Mouse (Mus musculus) kidney, adult 2 months (tissue): ENCODE results near the gene Desi1. TPM values are rescaled to one million over a fixed set of nuclear protein-coding genes. Genes with fewer than 3 reads are reported as not detected.

Experiments used
- DNase-seq: peaks from one replicate; pipeline ENCODE4 v3.0.0; 2021
- H3K27ac ChIP-seq: fragments of 200-500 bp; 2 replicates; pipeline ENCODE4 v1.5.1; 2012; ENCODE audit warnings: low read depth, low read length, control low read depth, inconsistent platforms; ENCODE audit not compliant: insufficient read depth
- H3K27me3 ChIP-seq: fragments of 200-500 bp; replicated peaks from 2 replicates; pipeline ENCODE4 v1.6.1; 2012; ENCODE audit warnings: mild to moderate bottlenecking, moderate library complexity, low read length, inconsistent platforms; ENCODE audit not compliant: control insufficient read depth, insufficient read depth
- H3K36me3 ChIP-seq: fragments of 200-500 bp; 2 replicates; pipeline ENCODE4 v1.6.1; 2012; ENCODE audit warnings: mild to moderate bottlenecking, moderate library complexity, low read length, inconsistent platforms; ENCODE audit not compliant: control insufficient read depth, insufficient read depth
- H3K4me1 ChIP-seq: fragments of 200-500 bp; 2 replicates; pipeline ENCODE4 v1.6.1; 2011; ENCODE audit warnings: low read length; ENCODE audit not compliant: control insufficient read depth, insufficient read depth
- H3K4me3 ChIP-seq: fragments of 200-500 bp; 2 replicates; pipeline ENCODE4 v1.5.1; 2011; ENCODE audit warnings: mild to moderate bottlenecking, low read depth, low read length, control low read depth; ENCODE audit not compliant: insufficient read depth
- CTCF ChIP-seq: fragments of 200-500 bp; conservative IDR thresholded peaks from 2 replicates; pipeline ENCODE4 v1.5.1; 2011; ENCODE audit warnings: low read depth, mild to moderate bottlenecking, control low read depth, low read length, moderate library complexity, mixed read lengths; ENCODE audit not compliant: insufficient read depth, insufficient read length
- POLR2A ChIP-seq: fragments of 200-500 bp; IDR thresholded peaks from one replicate; pipeline ENCODE4 v1.6.1; 2011; ENCODE audit warnings: low read depth, low read length, control low read depth
- WGBS: fragments of 180-500 bp; shearing (Covaris S2); methylation state at CpG from one replicate; pipeline ENCODE4 v1.1.7; 2018; 5-methylcytosine and 5-hydroxymethylcytosine counted together
- polyA plus RNA-seq: library from polyadenylated mRNA; depleted of rRNA; stranded (reverse); fragments of >200 nt; gene quantifications from 2 replicates; pipeline ENCODE4 v1.2.3, GENCODE M21; 2012

Desi1 gene
- polyA plus RNA-seq, 1 experiment, result 29.8 TPM

- 35% methylated on average over 7 of the region's 7 CpGs for WGBS
- TF ChIP-seq POLR2A (no peak), CTCF (no peak)
- peak; percentile 52 for DNase-seq
Observed at GRCm38 (mm10) chr15:81969173-81969572, 64.5 kb downstream of the Desi1 start.

GRCm38 (mm10) chr15:81968447-81968846, 65.2 kb downstream of the Desi1 start:
- Histone ChIP-seq H3K4me3 (no peak overlapping the region), H3K27ac (no peak overlapping the region), H3K4me1 (no peaks in the 10 kb centered on the region), H3K36me3 (no peaks in the 10 kb centered on the region), H3K27me3 (no peaks in the 10 kb centered on the region)
- WGBS, result 53% methylated on average over 2 of the region's 2 CpGs
- TF ChIP-seq CTCF, result no peak
- no peak for TF ChIP-seq POLR2A
- no peak for DNase-seq

More at GRCm38 (mm10) chr15:81969173-81969572, 64.5 kb downstream of the Desi1 start:
- H3K4me3 ChIP-seq, result no peak overlapping the region
- no peak overlapping the region for H3K27ac ChIP-seq
- H3K4me1 ChIP-seq, result no peaks in the 10 kb centered on the region
- H3K27me3 ChIP-seq, result no peaks in the 10 kb centered on the region
- no peaks in the 10 kb centered on the region for H3K36me3 ChIP-seq

- Histone ChIP-seq H3K4me3 (no peak overlapping the region), H3K4me1 (no peaks in the 10 kb centered on the region), H3K36me3 (no peaks in the 10 kb centered on the region), H3K27me3 (no peaks in the 10 kb centered on the region), H3K27ac (no peak overlapping the region)
- no peak for DNase-seq
- no peak for TF ChIP-seq POLR2A
- no peak for TF ChIP-seq CTCF
- WGBS, result 93% methylated on average over 5 of the region's 5 CpGs
Observed at GRCm38 (mm10) chr15:81967821-81968220, 65.8 kb downstream of the Desi1 start.

GRCm38 (mm10) chr15:81966062-81966829, 67.4 kb downstream of the Desi1 start:
- no peak overlapping the region for H3K27ac ChIP-seq

GRCm38 (mm10) chr15:81964980-81965545, 68.6 kb downstream of the Desi1 start:
- TF ChIP-seq CTCF (no peak), POLR2A (no peak)
- no peaks in the 10 kb centered on the region for H3K36me3 ChIP-seq
- DNase-seq, result no peak
- H3K4me1 ChIP-seq, result no peaks in the 10 kb centered on the region
- no peaks in the 10 kb centered on the region for H3K27me3 ChIP-seq
- no peak overlapping the region for H3K27ac ChIP-seq
- 60% methylated on average over 4 of the region's 4 CpGs for WGBS
- no peak overlapping the region for H3K4me3 ChIP-seq

More at GRCm38 (mm10) chr15:81966062-81966829, 67.4 kb downstream of the Desi1 start:
- no peak for DNase-seq
- TF ChIP-seq CTCF, result no peak
- TF ChIP-seq POLR2A, result no peak
- no peak overlapping the region for H3K4me3 ChIP-seq
- WGBS, result 68% methylated on average over 14 of the region's 14 CpGs
- no peaks in the 10 kb centered on the region for H3K36me3 ChIP-seq
- H3K27me3 ChIP-seq, result no peaks in the 10 kb centered on the region
- no peaks in the 10 kb centered on the region for H3K4me1 ChIP-seq

- no peaks in the 10 kb centered on the region for H3K4me1 ChIP-seq
- no peak for DNase-seq
- H3K4me3 ChIP-seq, result no peak overlapping the region
- 42% methylated on average over 1 of the region's 1 CpGs for WGBS
- no peak for TF ChIP-seq POLR2A
- TF ChIP-seq CTCF, result no peak
- H3K27ac ChIP-seq, result no peak overlapping the region
- no peaks in the 10 kb centered on the region for H3K27me3 ChIP-seq
- no peaks in the 10 kb centered on the region for H3K36me3 ChIP-seq
Observed at GRCm38 (mm10) chr15:81964262-81964661, 69.4 kb downstream of the Desi1 start.

GRCm38 (mm10) chr15:81961078-81961451, 72.6 kb downstream of the Desi1 start:
- peak overlapping the region; percentile 30; the same call in 1 of the 2 replicates for H3K4me3 ChIP-seq
- WGBS, result 2% methylated on average over 6 of the region's 8 CpGs

More at GRCm38 (mm10) chr15:81961078-81961451, 72.6 kb downstream of the Desi1 start:
- no peaks in the 10 kb centered on the region for H3K4me1 ChIP-seq
- no peak for DNase-seq
- no peaks in the 10 kb centered on the region for H3K27me3 ChIP-seq
- H3K36me3 ChIP-seq, result no peaks in the 10 kb centered on the region
- H3K27ac ChIP-seq, result peak overlapping the region; percentile 41; the same call in 1 of the 2 replicates
- TF ChIP-seq CTCF (no peak), POLR2A (no peak)
